Mouse (Mus musculus): ENCODE results near the gene Rnf43. TPM values are rescaled to one million over a fixed set of nuclear protein-coding genes. Genes with fewer than 3 reads are reported as not detected.

Gene Rnf43
- total and polyA plus RNA-seq, 2 experiments from 2014 or later = 0.79 to 1.8 TPM

DNA sequence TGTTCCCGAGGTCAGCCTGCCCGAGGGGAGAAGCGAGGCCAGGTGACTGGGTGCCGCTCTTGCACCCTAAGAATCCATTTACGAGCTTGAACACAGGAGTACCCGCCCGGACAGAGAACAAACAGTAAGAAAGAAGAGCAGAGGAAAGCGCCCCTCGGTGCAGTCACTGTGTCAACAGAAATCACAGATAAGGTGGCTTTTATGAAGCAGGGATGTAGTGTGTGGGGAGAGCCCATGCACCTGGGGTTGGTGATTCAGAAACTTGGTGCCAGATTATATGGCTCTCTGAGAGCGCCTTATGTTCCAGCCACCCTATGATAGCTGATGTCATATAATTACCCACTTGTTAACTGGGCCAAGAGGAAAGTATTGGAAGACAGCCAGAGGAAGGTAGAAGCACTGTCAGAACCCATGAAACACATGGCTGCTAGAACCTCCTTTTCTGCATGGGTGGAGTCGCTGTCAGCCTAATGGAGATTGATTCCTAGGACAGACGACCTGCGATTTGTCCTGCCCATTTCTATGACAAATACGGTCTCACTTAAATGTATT is 34.7 kb downstream of the Rnf43 start:
- H3K4me2 ChIP-seq (ENCODE audit: low read depth) = no peak overlapping the region
- WGBS = 89% methylated on average over 14 of the region's 14 CpGs
- H3K27me3 ChIP-seq (ENCODE audit: insufficient read depth, low read length) = no peaks in the 10 kb centered on the region
- no peaks in the 10 kb centered on the region for H3K36me3 ChIP-seq (ENCODE audit: insufficient read depth)
- H3K4me3 ChIP-seq (ENCODE audit: low read depth, low read length) = no peak overlapping the region
- TF ChIP-seq CTCF (IDR thresholded peaks at IDR 0.05; ENCODE audit: low read depth) = no peak
- DNase-seq = no peak
- H3K9ac ChIP-seq = no peak overlapping the region
- no peaks in the 10 kb centered on the region for H3K9me3 ChIP-seq (ENCODE audit: low read length)
- no peak overlapping the region for H3K27ac ChIP-seq (ENCODE audit: low read depth, low read length)
- H3K4me1 ChIP-seq (ENCODE audit: insufficient read depth) = no peaks in the 10 kb centered on the region
- no peak for ATAC-seq

GRCm38 (mm10) chr11:87698126-87698525 is 35.6 kb downstream of the Rnf43 start:
- H3K27me3 ChIP-seq (ENCODE audit: insufficient read depth, low read length) = no peaks in the 10 kb centered on the region
- no peaks in the 10 kb centered on the region for H3K36me3 ChIP-seq (ENCODE audit: insufficient read depth)
- no peak overlapping the region for H3K9ac ChIP-seq
- DNase-seq = no peak
- no peak for TF ChIP-seq CTCF (IDR thresholded peaks at IDR 0.05; ENCODE audit: low read depth)
- H3K27ac ChIP-seq (ENCODE audit: low read depth, low read length) = no peak overlapping the region
- no peak overlapping the region for H3K4me3 ChIP-seq (ENCODE audit: low read depth, low read length)
- 84% methylated on average over 4 of the region's 4 CpGs for WGBS
- ATAC-seq = no peak
- no peaks in the 10 kb centered on the region for H3K9me3 ChIP-seq (ENCODE audit: low read length)
- no peak overlapping the region for H3K4me2 ChIP-seq (ENCODE audit: low read depth)
- no peaks in the 10 kb centered on the region for H3K4me1 ChIP-seq (ENCODE audit: insufficient read depth)

DNA sequence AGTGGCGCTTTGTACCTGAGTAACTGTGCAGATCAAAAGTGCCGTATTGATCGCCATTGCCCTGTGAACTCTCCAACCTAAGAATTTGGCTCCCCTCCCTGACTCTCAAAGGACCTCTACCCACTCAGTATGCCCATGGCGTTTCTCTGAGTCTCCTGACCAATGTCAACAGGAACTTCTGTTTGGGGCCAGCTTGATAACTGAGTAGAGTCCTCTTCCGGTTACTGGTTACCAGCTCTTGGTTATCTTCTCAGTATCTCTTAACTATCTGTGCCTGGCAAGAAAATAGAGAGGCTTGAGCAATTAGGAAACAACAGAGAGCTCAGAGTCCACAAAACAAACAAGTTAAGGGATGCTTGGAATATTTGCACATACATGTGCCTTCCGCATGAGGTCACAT is 38.6 kb downstream of the Rnf43 start:
- ATAC-seq (no peak), DNase-seq (no peak)
- 83% methylated on average over 6 of the region's 6 CpGs for WGBS
- Histone ChIP-seq H3K27me3 (ENCODE audit: insufficient read depth, low read length) (no peaks in the 10 kb centered on the region), H3K9ac (no peak overlapping the region), H3K4me2 (ENCODE audit: low read depth) (no peak overlapping the region), H3K36me3 (ENCODE audit: insufficient read depth) (no peaks in the 10 kb centered on the region), H3K27ac (ENCODE audit: low read depth, low read length) (no peak overlapping the region), H3K4me1 (ENCODE audit: insufficient read depth) (no peaks in the 10 kb centered on the region), H3K9me3 (ENCODE audit: low read length) (no peaks in the 10 kb centered on the region), H3K4me3 (ENCODE audit: low read depth, low read length) (no peak overlapping the region)
- TF ChIP-seq CTCF (IDR thresholded peaks at IDR 0.05; ENCODE audit: low read depth) = no peak

GRCm38 (mm10) chr11:87701877-87702620 is 39.5 kb downstream of the Rnf43 start:
- Histone ChIP-seq H3K4me3 (ENCODE audit: low read depth, low read length) (no peak overlapping the region), H3K4me1 (ENCODE audit: insufficient read depth) (no peaks in the 10 kb centered on the region), H3K27ac (ENCODE audit: low read depth, low read length) (no peak overlapping the region), H3K9me3 (ENCODE audit: low read length) (no peaks in the 10 kb centered on the region), H3K4me2 (ENCODE audit: low read depth) (no peak overlapping the region), H3K9ac (no peak overlapping the region), H3K36me3 (ENCODE audit: insufficient read depth) (no peaks in the 10 kb centered on the region), H3K27me3 (ENCODE audit: insufficient read depth, low read length) (no peaks in the 10 kb centered on the region)
- no peak for DNase-seq
- no peak for TF ChIP-seq CTCF (IDR thresholded peaks at IDR 0.05; ENCODE audit: low read depth)
- WGBS = 84% methylated on average over 14 of the region's 14 CpGs
- ATAC-seq = no peak

DNA sequence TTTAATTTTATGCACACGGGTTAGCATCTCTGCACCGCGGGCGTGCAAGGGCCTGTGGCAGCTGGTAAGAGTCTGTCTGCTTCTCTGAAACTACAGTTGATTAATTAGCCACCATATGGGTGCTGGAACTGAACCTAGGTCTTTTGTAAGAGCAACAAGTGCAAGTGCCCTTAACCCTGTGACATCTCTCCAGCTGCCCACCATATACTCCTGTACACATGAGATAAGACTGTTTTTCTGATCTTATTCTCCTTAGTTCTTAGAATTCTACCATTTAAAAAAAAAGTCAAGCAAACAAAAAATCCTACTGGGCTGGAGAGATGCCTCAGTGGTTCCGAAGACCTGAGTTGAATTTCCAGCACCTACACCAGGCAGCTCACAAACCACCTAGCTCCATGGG is 41.1 kb downstream of the Rnf43 start:
- H3K4me1 ChIP-seq (ENCODE audit: insufficient read depth) = no peaks in the 10 kb centered on the region
- no peak for ATAC-seq
- WGBS = 87% methylated on average over 5 of the region's 5 CpGs
- no peak overlapping the region for H3K27ac ChIP-seq (ENCODE audit: low read depth, low read length)
- no peaks in the 10 kb centered on the region for H3K9me3 ChIP-seq (ENCODE audit: low read length)
- no peak overlapping the region for H3K4me2 ChIP-seq (ENCODE audit: low read depth)
- no peak overlapping the region for H3K4me3 ChIP-seq (ENCODE audit: low read depth, low read length)
- no peak for DNase-seq
- no peak overlapping the region for H3K9ac ChIP-seq
- no peaks in the 10 kb centered on the region for H3K27me3 ChIP-seq (ENCODE audit: insufficient read depth, low read length)
- H3K36me3 ChIP-seq (ENCODE audit: insufficient read depth) = no peaks in the 10 kb centered on the region
- no peak for TF ChIP-seq CTCF (IDR thresholded peaks at IDR 0.05; ENCODE audit: low read depth)

DNA sequence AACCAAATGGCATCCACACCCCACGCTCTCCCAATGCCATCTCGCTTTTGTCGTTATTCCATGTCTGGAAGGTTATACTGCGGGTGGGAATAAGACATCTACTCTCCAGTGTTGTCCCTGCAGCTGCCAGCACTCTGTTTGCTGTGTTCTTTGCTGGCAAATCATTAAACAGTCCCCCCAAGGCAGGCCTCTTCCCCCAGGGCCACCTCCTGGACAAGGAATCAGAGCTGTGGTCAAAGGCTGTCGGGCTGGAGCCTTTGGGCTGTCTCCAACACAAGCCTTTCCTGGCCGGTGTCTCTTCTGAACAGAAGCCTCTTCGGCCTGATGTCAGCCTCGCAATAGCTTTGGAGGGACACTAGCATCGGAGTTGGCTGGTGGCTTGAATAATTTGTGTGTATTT is 41.8 kb downstream of the Rnf43 start:
- Histone ChIP-seq H3K4me2 (ENCODE audit: low read depth) (no peak overlapping the region), H3K4me3 (ENCODE audit: low read depth, low read length) (no peak overlapping the region), H3K27ac (ENCODE audit: low read depth, low read length) (no peak overlapping the region), H3K9ac (no peak overlapping the region), H3K36me3 (ENCODE audit: insufficient read depth) (no peaks in the 10 kb centered on the region), H3K27me3 (ENCODE audit: insufficient read depth, low read length) (no peaks in the 10 kb centered on the region), H3K9me3 (ENCODE audit: low read length) (no peaks in the 10 kb centered on the region), H3K4me1 (ENCODE audit: insufficient read depth) (no peaks in the 10 kb centered on the region)
- WGBS = 82% methylated on average over 9 of the region's 9 CpGs
- ATAC-seq (no peak), DNase-seq (no peak)
- no peak for TF ChIP-seq CTCF (IDR thresholded peaks at IDR 0.05; ENCODE audit: low read depth)

DNA sequence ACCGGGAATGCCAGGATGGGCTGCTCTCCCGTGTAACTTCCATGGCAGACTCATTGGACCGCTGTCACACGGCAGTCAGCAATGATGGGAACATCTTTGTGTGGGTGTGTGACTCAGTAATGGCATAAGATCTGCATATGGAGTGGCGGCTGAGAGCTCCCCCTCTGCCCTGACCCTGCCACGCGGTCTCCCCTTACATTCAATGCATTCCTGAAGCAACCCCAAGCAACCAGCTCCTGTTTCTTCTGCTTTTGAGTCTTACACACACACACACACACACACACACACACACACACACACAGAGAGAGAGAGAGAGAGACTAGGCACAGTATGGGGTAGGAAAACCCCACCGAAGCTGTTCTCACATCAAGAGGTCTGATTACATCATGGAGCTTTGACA is 45.0 kb downstream of the Rnf43 start:
- Histone ChIP-seq H3K27me3 (ENCODE audit: insufficient read depth, low read length) (no peaks in the 10 kb centered on the region), H3K36me3 (ENCODE audit: insufficient read depth) (no peaks in the 10 kb centered on the region), H3K9ac (no peak overlapping the region), H3K9me3 (ENCODE audit: low read length) (no peaks in the 10 kb centered on the region), H3K4me1 (ENCODE audit: insufficient read depth) (0 out of 2 replicates have a peak, but pooled peaks cover 5% of the 10 kb centered on the region), H3K4me2 (ENCODE audit: low read depth) (no peak overlapping the region), H3K4me3 (ENCODE audit: low read depth, low read length) (no peak overlapping the region), H3K27ac (ENCODE audit: low read depth, low read length) (no peak overlapping the region)
- ATAC-seq (no peak), DNase-seq (no peak)
- WGBS = 33% methylated on average over 8 of the region's 8 CpGs
- TF ChIP-seq CTCF (IDR thresholded peaks at IDR 0.05; ENCODE audit: low read depth) = no peak
